9 mouse cellular contexts compared by ENCODE assay signal in genomic region chrX:134913234-134913936, GRCm38 (mm10). TPM values are rescaled to one million over a fixed set of nuclear protein-coding genes. Genes with fewer than 3 reads are reported as not detected.
DNase-seq lines count a peak whose midpoint lies in the region; ATAC-seq and TF ChIP-seq lines count a peak whose summit lies in the region.
"Had no signal": no experiment of that assay in that cellular context is flagged by ENCODE, and none has a peak within 500 bp of the region (broad histone marks: within the 10 kb centered on the region; RNA-seq: fewer than 3 reads in every experiment).

No protein-coding gene starts in this region.

- no peak overlapping the region for H3K9ac ChIP-seq in midbrain, postnatal 0 days (replicated peaks; ENCODE audit: low read length, poor library complexity, severe bottlenecking)
- no peak overlapping the region for H3K9ac ChIP-seq in midbrain, embryonic 16.5 days (ENCODE audit: low read depth, low read length)
- H3K9ac ChIP-seq in liver, postnatal 0 days (replicated peaks) = no peak overlapping the region
- no peak overlapping the region for H3K9ac ChIP-seq in stomach, embryonic 16.5 days (ENCODE audit: low read length)

- WGBS in midbrain, postnatal 0 days = 32% methylated on average over 4 of the region's 4 CpGs
- 32% methylated on average over 4 of the region's 4 CpGs for WGBS in midbrain, embryonic 16.5 days
- WGBS in liver, postnatal 0 days (ENCODE audit: insufficient replicate concordance) = 18% methylated on average over 4 of the region's 4 CpGs
- WGBS in stomach, embryonic 16.5 days = 20% methylated on average over 4 of the region's 4 CpGs

- no peaks in the 10 kb centered on the region for H3K27me3 ChIP-seq in midbrain, postnatal 0 days (ENCODE audit: insufficient read depth, low read length)
- no peaks in the 10 kb centered on the region for H3K27me3 ChIP-seq in midbrain, embryonic 16.5 days (ENCODE audit: control insufficient read depth, insufficient read depth, low read depth, low read length)
- H3K27me3 ChIP-seq in liver, postnatal 0 days (ENCODE audit: insufficient read depth, low read length) = no peaks in the 10 kb centered on the region
- H3K27me3 ChIP-seq in stomach, embryonic 16.5 days (ENCODE audit: control insufficient read depth, insufficient read depth, low read length) = no peaks in the 10 kb centered on the region

- H3K9me3 ChIP-seq in midbrain, postnatal 0 days (ENCODE audit: low read length) = no peaks in the 10 kb centered on the region
- H3K9me3 ChIP-seq in midbrain, embryonic 16.5 days (replicated peaks; ENCODE audit: control insufficient read depth, low read length, poor library complexity, severe bottlenecking) = no peaks in the 10 kb centered on the region
- no peaks in the 10 kb centered on the region for H3K9me3 ChIP-seq in liver, postnatal 0 days (ENCODE audit: low read length)
- no peaks in the 10 kb centered on the region for H3K9me3 ChIP-seq in stomach, embryonic 16.5 days (replicated peaks; ENCODE audit: control insufficient read depth, low read length)

- H3K4me3 ChIP-seq in midbrain, postnatal 0 days (ENCODE audit: low read depth, low read length) = no peak overlapping the region
- H3K4me3 ChIP-seq in midbrain, embryonic 16.5 days (ENCODE audit: low read depth, low read length) = no peak overlapping the region
- H3K4me3 ChIP-seq in liver, postnatal 0 days (ENCODE audit: low read depth, low read length) = no peak overlapping the region
- H3K4me3 ChIP-seq in stomach, embryonic 16.5 days (replicated peaks; ENCODE audit: low read length) = no peak overlapping the region

- no peak for ATAC-seq in midbrain, postnatal 0 days (ENCODE audit: low FRiP score)
- no peak for ATAC-seq in midbrain, embryonic 16.5 days
- 0 out of 2 replicates have a peak, but pooled peaks have one; percentile 35 for ATAC-seq in liver, postnatal 0 days
- no peak for ATAC-seq in stomach, embryonic 16.5 days (ENCODE audit: insufficient read depth, low FRiP score)

- H3K27ac ChIP-seq in midbrain, postnatal 0 days (ENCODE audit: low read depth, low read length) = no peak overlapping the region
- no peak overlapping the region for H3K27ac ChIP-seq in midbrain, embryonic 16.5 days (ENCODE audit: low read length)
- H3K27ac ChIP-seq in liver, postnatal 0 days (ENCODE audit: low read depth) = no peak overlapping the region
- H3K27ac ChIP-seq in stomach, embryonic 16.5 days (ENCODE audit: low read length) = peak overlapping the region; percentile 49; the same call in 1 of the 2 replicates

- peak; percentile 78 for TF ChIP-seq CTCF in midbrain, postnatal 0 days (IDR thresholded peaks at IDR 0.05)
- TF ChIP-seq CTCF in liver, postnatal 0 days (IDR thresholded peaks at IDR 0.05; ENCODE audit: low read depth) = peak; percentile 75

- H3K4me2 ChIP-seq in midbrain, postnatal 0 days (ENCODE audit: low read depth, low read length, poor library complexity, severe bottlenecking) = no peak overlapping the region
- no peak overlapping the region for H3K4me2 ChIP-seq in midbrain, embryonic 16.5 days (ENCODE audit: low read length)
- no peak overlapping the region for H3K4me2 ChIP-seq in liver, postnatal 0 days (ENCODE audit: low read depth, low read length)
- peak overlapping the region; percentile 17; the same call in 1 of the 2 replicates for H3K4me2 ChIP-seq in stomach, embryonic 16.5 days (ENCODE audit: low read depth, low read length)

- H3K4me1 ChIP-seq in midbrain, postnatal 0 days (ENCODE audit: insufficient read depth, low read length) = no peaks in the 10 kb centered on the region
- no peaks in the 10 kb centered on the region for H3K4me1 ChIP-seq in midbrain, embryonic 16.5 days (ENCODE audit: control insufficient read depth, insufficient read depth, low read length)
- no peaks in the 10 kb centered on the region for H3K4me1 ChIP-seq in liver, postnatal 0 days (ENCODE audit: insufficient read depth)
- H3K4me1 ChIP-seq in stomach, embryonic 16.5 days (ENCODE audit: control insufficient read depth, insufficient read depth, low read length) = no peaks in the 10 kb centered on the region

- peak; percentile 20 to 22 for DNase-seq in adrenal gland, adult 18-20 months (ENCODE audit: low spot score in 2 of 2)
- no peak for DNase-seq in adrenal gland, adult 8-10 months
- peak; percentile 43 for DNase-seq in midbrain, postnatal 0 days (ENCODE audit: low spot score)
- peak; percentile 43 to 60 for DNase-seq in cerebellum, postnatal 10 days
- DNase-seq in heart, postnatal 4 days = peak; percentile 50
- peak; percentile 15 for DNase-seq in liver, postnatal 0 days

- no peaks in the 10 kb centered on the region for H3K36me3 ChIP-seq in midbrain, postnatal 0 days (ENCODE audit: insufficient read depth, low read length)
- no peaks in the 10 kb centered on the region for H3K36me3 ChIP-seq in midbrain, embryonic 16.5 days (ENCODE audit: control insufficient read depth, insufficient read depth, low read length)
- H3K36me3 ChIP-seq in liver, postnatal 0 days (replicated peaks; ENCODE audit: insufficient read depth, low read length) = no peaks in the 10 kb centered on the region
- no peaks in the 10 kb centered on the region for H3K36me3 ChIP-seq in stomach, embryonic 16.5 days (ENCODE audit: control insufficient read depth, insufficient read depth, low read length)

- TF ChIP-seq EP300 in liver, postnatal 0 days (IDR thresholded peaks at IDR 0.05; ENCODE audit: low read depth) = no peak

RNA-seq across cellular contexts. Expression of gene Nxf2, which starts 51.2 kb away (rescaled TPM):
- total RNA-seq in adrenal gland, adult 18-20 months (2021) = not detected
- total RNA-seq in adrenal gland, adult 8-10 months (2022) = under 1 TPM in 2 of 4 experiments, not detected in 2; 0.11 to 0.25 TPM
- 0.11 TPM in 1 of 2 replicates, not detected in the other for total RNA-seq in midbrain, postnatal 0 days (2014; rRNA removed)
- 0.19 and 0.43 TPM in 2 replicates for polyA plus RNA-seq in midbrain, postnatal 0 days (2015; fragmentation: Nextera tagmentation; extraction: Ambion mirVana)
- polyA plus RNA-seq in midbrain, embryonic 16.5 days (2015; fragmentation: Nextera tagmentation; extraction: Ambion mirVana) = 0.28 and 0.44 TPM in 2 replicates
- under 1 TPM; 0.14 to 0.21 TPM for total RNA-seq in heart, postnatal 4 days (2021)
- 0.18 and 0.25 TPM in 2 replicates for polyA plus RNA-seq in liver, postnatal 0 days (2015; fragmentation: Nextera tagmentation; extraction: Ambion mirVana)
- polyA plus RNA-seq in stomach, embryonic 16.5 days (2015; fragmentation: Nextera tagmentation; extraction: Ambion mirVana) = 0.59 and 0.64 TPM in 2 replicates
- polyA plus RNA-seq: C2C12 had no signal
